Mouse (Mus musculus) stomach, embryonic 14.5 days (tissue): Measurements from ENCODE around the gene 4632433K11Rik. TPM values are rescaled to one million over a fixed set of nuclear protein-coding genes. Genes with fewer than 3 reads are reported as not detected.
A peak's percentile ranks its signal among the peaks of the same experiment; 100 is the strongest.

ENCODE experiments used
- ATAC-seq: fragments of 200-750 bp; cut with Nextera tagmentation; 2 replicates; pipeline ENCODE4 v1.8.0; 2017; ENCODE audit warnings: low read depth, moderate TSS enrichment; ENCODE audit not compliant: insufficient number of reproducible peaks, insufficient read depth, low FRiP score
- H3K27ac ChIP-seq: fragments of 300-500 bp; sonication (generic); 2 replicates; pipeline ENCODE4 v1.5.1; 2014; ENCODE audit warnings: mild to moderate bottlenecking, low read length, moderate library complexity, mixed read lengths
- H3K27me3 ChIP-seq: fragments of 300-500 bp; sonication (generic); 2 replicates; pipeline ENCODE4 v1.6.1; 2014; ENCODE audit warnings: low read length, control low read depth, mixed read lengths; ENCODE audit not compliant: control insufficient read depth, insufficient read depth
- H3K36me3 ChIP-seq: fragments of 300-500 bp; sonication (generic); 2 replicates; pipeline ENCODE4 v1.6.1; 2014; ENCODE audit warnings: mild to moderate bottlenecking, control low read depth, low read length, moderate library complexity, mixed read lengths; ENCODE audit not compliant: control insufficient read depth, insufficient read depth
- H3K4me1 ChIP-seq: fragments of 300-500 bp; sonication (generic); 2 replicates; pipeline ENCODE4 v1.6.1; 2014; ENCODE audit warnings: low read length, control low read depth, mixed read lengths; ENCODE audit not compliant: control insufficient read depth, insufficient read depth
- H3K4me2 ChIP-seq: fragments of 300-500 bp; sonication (generic); replicated peaks from 2 replicates; pipeline ENCODE4 v1.6.1; 2014; ENCODE audit warnings: low read depth, low read length, control low read depth
- H3K4me3 ChIP-seq: fragments of 300-500 bp; sonication (generic); 2 replicates; pipeline ENCODE4 v1.5.1; 2014; ENCODE audit warnings: low read depth, low read length, control low read depth
- H3K9ac ChIP-seq: fragments of 300-500 bp; sonication (generic); replicated peaks from 2 replicates; pipeline ENCODE4 v1.6.1; 2014; ENCODE audit warnings: low read depth, mild to moderate bottlenecking, control low read depth, low read length, moderate library complexity, mixed read lengths
- H3K9me3 ChIP-seq: fragments of 300-500 bp; sonication (generic); 2 replicates; pipeline ENCODE4 v1.6.1; 2016; ENCODE audit warnings: low read depth, low read length, control low read depth; ENCODE audit not compliant: control insufficient read depth
- WGBS: fragments of 180-500 bp; shearing (Covaris S2); extraction: QIAGEN DNeasy Blood & Tissue Kit; methylation state at CpG from one replicate; pipeline ENCODE4 v1.1.7; 2014; 5-methylcytosine and 5-hydroxymethylcytosine counted together
- polyA plus RNA-seq: library from polyadenylated mRNA; unstranded; fragments of >200 nt; fragmentation: Nextera tagmentation; extraction: Ambion mirVana; gene quantifications from 2 replicates; pipeline ENCODE4 v1.2.1, GENCODE M21; 2014

4632433K11Rik gene
- polyA plus RNA-seq: not detected in 2 replicates

DNA sequence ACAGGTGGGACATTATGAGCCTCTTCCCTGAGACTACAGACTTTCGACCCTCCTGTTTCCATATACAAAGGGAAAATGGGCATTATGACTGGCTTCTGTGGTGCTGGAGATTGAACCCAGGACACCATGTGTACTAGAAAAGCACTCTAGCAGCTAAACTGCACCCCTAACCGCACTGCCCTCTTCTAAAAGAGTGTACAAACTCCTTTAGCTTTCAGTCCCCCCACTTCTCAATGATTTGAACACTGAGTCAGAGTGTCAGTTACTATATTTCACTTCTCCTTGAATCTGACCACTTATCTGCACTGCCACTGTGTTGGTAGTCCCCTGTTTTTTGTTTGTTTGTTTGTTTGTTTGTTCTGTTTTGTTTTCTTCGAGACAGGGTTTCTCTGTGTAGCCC is at the start of gene 4632433K11Rik:
Gene 4632433K11Rik (plus strand): TSS at position 301 of the 400 bp plus-strand sequence.
- 86% methylated on average over 3 of the region's 3 CpGs for WGBS
- Histone ChIP-seq H3K4me2 (no peak within 1 kb of the TSS), H3K4me1 (no peaks in the 10 kb centered on the region), H3K27me3 (no peaks in the 10 kb centered on the region), H3K9me3 (peaks cover 38% of the 10 kb centered on the region), H3K9ac (no peak within 1 kb of the TSS), H3K36me3 (peaks cover 65% of the 10 kb centered on the region), H3K4me3 (no peak within 1 kb of the TSS), H3K27ac (no peak within 1 kb of the TSS)
- ATAC-seq: no peak

DNA sequence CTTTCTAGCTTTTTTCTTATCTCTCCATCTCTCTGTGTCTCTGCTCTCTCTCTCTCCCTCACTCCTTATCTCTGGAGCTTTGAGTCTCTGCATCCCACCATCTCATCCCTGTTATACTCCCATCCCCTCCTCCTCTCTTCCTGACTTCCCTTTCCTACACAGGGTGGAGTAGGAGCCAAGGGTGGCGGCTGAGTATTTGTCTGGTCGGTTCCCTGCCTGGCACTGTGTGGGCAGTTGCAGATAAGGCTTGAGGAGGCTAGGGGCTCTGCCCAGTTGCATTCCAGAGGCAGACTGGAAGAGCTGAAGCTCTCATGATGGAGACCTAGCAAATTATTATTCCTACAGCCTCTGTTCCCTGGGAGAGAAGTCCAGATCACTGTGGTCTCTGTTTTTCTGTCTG is 45.7 kb upstream of the 4632433K11Rik start:
- no peaks in the 10 kb centered on the region for H3K27me3 ChIP-seq
- no peak overlapping the region for H3K4me3 ChIP-seq
- no peak overlapping the region for H3K9ac ChIP-seq
- 61% methylated on average over 2 of the region's 2 CpGs for WGBS
- H3K4me1 ChIP-seq: no peaks in the 10 kb centered on the region
- H3K36me3 ChIP-seq: peaks cover 9% of the 10 kb centered on the region
- no peak overlapping the region for H3K4me2 ChIP-seq
- no peak for ATAC-seq
- H3K27ac ChIP-seq: no peak overlapping the region
- H3K9me3 ChIP-seq: no peaks in the 10 kb centered on the region

DNA sequence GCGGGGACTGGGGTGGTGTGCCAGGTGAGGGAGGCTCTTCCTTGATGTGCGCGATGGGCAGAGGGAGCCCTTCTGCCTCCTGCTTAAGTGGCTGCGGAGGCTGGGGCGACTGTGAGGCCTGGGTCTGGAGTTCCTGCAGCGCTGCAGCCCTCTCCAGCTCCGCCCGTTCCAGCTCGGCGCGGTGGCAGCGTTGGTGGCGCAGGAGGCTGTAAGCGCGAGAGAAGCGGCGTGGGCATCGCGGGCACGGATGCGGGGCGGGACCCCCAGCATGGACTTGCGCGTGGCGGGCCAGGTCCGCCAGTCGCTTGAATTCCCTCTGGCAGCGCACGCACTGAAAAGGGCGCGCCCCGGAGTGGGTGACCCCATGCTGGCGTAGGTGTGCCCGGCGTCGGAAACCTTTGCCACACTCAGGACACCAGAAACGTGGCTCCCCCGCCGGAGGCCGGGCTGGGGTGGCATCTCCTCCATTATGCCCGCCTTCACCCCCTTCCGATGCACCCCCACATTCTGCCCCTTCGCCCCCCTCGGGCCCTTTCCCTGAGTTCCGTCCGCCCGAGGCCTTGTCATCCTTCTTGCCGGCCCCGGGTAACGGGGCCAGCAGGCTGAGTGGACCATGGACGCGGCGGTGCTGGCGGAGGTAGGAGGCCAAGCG is 40.4 kb upstream of the 4632433K11Rik start:
- ATAC-seq: no peak
- Histone ChIP-seq H3K27ac (no peak overlapping the region), H3K4me1 (no peaks in the 10 kb centered on the region; the same call in 1 of the 2 replicates), H3K4me3 (no peak overlapping the region), H3K9me3 (peaks cover 12% of the 10 kb centered on the region; the same call in 1 of the 2 replicates), H3K36me3 (peaks cover 17% of the 10 kb centered on the region), H3K27me3 (no peaks in the 10 kb centered on the region), H3K4me2 (no peak overlapping the region), H3K9ac (no peak overlapping the region)
- 53% methylated on average over 52 of the region's 55 CpGs for WGBS

DNA sequence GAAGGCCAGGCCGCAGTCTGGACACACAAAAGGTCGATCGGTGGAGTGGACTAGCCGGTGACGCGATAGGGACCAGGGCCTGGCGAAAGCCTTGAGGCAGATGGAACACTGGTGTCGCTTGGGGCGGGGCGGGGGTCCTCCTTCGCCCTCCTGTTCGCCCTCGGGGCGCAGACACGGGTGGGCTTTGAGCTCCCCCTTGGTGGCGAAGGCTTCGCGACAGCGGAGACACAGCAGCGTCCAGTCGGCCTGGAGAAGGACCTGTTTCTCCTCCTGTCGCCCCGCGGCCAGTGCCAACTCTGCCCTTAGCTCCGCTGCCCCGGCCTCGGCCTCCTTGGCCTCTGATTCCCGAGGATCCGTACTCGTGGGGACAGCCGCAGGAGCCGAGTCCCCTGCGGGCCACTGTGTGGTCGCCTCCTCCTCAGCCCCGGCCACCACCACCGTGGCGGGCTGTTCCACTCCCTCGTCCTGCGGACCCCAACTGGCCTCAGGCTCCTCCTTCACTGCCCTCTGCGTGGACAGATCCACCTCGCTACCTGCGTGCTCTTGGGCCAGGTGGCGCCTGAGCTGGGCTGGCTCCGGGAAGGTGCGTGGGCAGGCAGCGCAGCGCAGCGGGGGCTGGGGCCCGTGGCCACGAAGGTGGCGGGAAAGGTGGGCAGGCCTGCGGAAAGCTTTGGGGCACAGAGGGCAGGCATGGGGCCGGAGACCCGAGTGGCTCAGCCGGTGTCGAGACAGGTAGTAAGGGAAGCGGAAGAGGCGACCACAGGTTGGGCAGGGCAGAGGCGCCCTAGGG is 39.7 kb upstream of the 4632433K11Rik start:
- Histone ChIP-seq H3K36me3 (peaks cover 17% of the 10 kb centered on the region), H3K27ac (no peak overlapping the region), H3K9me3 (peaks cover 12% of the 10 kb centered on the region; the same call in 1 of the 2 replicates), H3K4me2 (peak overlapping the region; percentile 45; the same call in 1 of the 2 replicates), H3K9ac (no peak overlapping the region), H3K4me1 (no peaks in the 10 kb centered on the region; the same call in 1 of the 2 replicates), H3K27me3 (no peaks in the 10 kb centered on the region), H3K4me3 (no peak overlapping the region; the same call in 1 of the 2 replicates)
- 60% methylated on average over 50 of the region's 59 CpGs for WGBS
- no peak for ATAC-seq

DNA sequence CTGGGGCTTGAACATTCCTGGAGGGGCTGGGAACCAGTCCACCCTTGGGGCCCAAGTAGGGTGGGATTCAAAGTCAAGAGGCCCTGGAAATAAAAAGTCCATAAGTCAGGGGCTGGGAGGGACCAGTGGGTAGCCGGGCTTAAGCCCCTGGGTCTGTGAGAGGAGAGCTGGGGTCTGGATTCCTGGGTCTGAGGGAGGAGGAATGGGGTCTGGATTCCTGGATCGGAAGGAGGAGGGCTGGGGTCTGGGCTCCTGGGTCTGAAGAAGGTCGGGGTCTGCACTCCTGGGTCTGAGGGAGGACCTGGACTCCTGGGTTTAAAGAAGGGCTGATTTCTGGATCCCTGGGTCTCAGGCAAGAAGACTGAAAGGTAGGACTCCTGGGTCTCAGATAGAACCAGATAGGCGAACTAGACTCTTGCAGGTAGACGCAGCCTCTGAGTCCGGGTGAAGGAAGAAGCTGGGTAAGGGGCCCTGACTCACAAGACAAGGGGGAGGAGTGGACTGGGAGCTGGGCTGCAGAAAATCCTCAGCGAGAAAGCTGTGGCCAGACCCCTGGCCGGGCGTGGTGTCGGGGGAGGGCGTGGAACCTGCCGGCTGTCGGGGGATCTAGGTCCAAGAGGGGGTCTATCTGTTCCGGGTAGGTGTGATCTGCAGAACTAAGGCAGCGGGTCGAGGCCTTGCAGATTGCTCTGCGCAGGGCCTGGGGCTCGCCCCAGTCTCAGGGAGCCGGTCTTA is 38.5 kb upstream of the 4632433K11Rik start:
- 4% methylated on average over 19 of the region's 19 CpGs for WGBS
- no peak; the same call in 1 of the 2 replicates for ATAC-seq
- peak overlapping the region; percentile 59 for H3K27ac ChIP-seq
- peaks cover 12% of the 10 kb centered on the region; the same call in 1 of the 2 replicates for H3K9me3 ChIP-seq
- peak overlapping the region; percentile 45 for H3K4me2 ChIP-seq
- peak overlapping the region; percentile 72 for H3K4me3 ChIP-seq
- H3K4me1 ChIP-seq: no peaks in the 10 kb centered on the region; the same call in 1 of the 2 replicates
- H3K27me3 ChIP-seq: no peaks in the 10 kb centered on the region
- H3K36me3 ChIP-seq: peaks cover 17% of the 10 kb centered on the region
- H3K9ac ChIP-seq: peak overlapping the region; percentile 81

DNA sequence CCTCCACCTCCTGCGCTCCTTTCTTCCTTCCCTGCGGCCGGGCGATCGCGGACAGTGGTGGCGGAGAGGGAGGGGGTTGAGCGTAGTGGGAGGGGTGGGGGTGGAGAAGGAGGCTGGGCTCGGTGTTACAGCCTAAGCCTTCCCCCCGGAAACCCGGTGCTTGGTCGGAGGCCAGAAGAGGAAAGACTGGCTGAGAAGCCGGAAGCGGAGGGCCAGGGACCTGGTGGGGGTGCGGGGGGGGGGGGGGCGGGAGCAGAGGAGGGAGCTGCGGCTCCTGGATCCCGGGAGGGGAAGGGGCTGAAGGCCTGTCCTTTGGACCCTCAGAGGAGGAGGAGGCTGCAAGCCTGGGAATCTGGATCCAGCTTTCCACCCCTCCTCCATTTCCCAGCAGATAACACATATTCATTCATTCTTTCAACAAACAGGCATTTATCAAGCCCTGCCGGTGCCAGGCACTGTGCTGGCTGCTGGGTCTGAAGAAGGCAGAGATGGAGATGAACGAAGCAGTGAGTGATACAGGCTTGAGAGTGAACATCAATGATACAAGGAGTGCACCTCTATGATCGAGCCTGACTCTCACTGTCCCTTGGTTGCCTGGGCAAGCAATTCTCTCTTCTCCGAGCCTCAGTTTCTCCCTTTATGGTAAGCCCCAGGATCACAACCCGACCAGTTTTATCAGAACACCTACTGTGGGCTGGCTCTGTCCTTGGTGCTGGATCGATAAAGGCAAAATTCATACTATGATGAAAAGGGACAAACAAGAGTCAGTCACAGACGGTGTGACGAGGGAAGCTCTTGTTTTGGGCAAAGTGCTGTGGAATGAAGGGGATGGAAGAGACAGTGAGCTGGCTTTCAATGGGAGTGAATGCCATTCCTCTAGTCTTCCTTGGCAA is 37.7 kb upstream of the 4632433K11Rik start, which contains the start of gene Zfp579:
Gene Zfp579 (minus strand): TSS at position 156 of the 893 bp plus-strand sequence.
- Histone ChIP-seq H3K9ac (peak within 1 kb of the TSS; percentile 81), H3K27me3 (no peaks in the 10 kb centered on the region), H3K4me2 (peak within 1 kb of the TSS; percentile 45), H3K9me3 (peaks cover 12% of the 10 kb centered on the region; the same call in 1 of the 2 replicates), H3K36me3 (peaks cover 17% of the 10 kb centered on the region), H3K27ac (peak within 1 kb of the TSS; percentile 59), H3K4me1 (no peaks in the 10 kb centered on the region; the same call in 1 of the 2 replicates), H3K4me3 (peak within 1 kb of the TSS; percentile 72)
- peak; percentile 83 for ATAC-seq
- WGBS: 7% methylated on average over 10 of the region's 26 CpGs

DNA sequence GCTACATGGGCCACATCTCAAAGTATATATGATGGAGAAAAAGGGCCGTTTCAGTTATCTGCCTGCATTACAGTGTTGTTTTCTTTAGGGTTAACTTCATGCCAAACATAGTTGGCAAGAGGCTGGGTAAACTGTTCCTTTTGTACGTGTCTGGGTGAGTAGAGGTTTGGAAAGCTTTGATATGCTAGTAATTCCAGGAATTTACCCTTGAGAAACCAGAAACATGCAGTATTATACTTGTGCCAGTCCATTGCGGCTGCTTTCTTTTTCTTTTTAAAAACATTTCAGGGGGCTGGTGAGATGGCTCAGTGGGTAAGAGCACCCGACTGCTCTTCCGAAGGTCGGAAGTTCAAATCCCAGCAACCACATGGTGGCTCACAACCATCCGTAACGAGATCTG is 37.0 kb upstream of the 4632433K11Rik start:
- no peak for ATAC-seq
- Histone ChIP-seq H3K9me3 (peaks cover 12% of the 10 kb centered on the region; the same call in 1 of the 2 replicates), H3K4me3 (peak overlapping the region; percentile 72; the same call in 1 of the 2 replicates), H3K9ac (no peak overlapping the region), H3K36me3 (peaks cover 17% of the 10 kb centered on the region), H3K27ac (no peak overlapping the region; the same call in 1 of the 2 replicates), H3K4me2 (peak overlapping the region; percentile 45), H3K4me1 (no peaks in the 10 kb centered on the region; the same call in 1 of the 2 replicates), H3K27me3 (no peaks in the 10 kb centered on the region)
- WGBS: 59% methylated on average over 6 of the region's 8 CpGs
